Mouse (Mus musculus) MEL (cell line): ENCODE results near the gene Plau. TPM values are rescaled to one million over a fixed set of nuclear protein-coding genes. Genes with fewer than 3 reads are reported as not detected.

ENCODE experiments used
- DNase-seq: peaks from one replicate; pipeline ENCODE4 v3.0.0; 2011; ENCODE audit warnings: low read depth, low spot score
- H3K27ac ChIP-seq: 2 replicates; pipeline ENCODE4 v1.5.1; 2012; ENCODE audit warnings: low read depth, mild to moderate bottlenecking, control low read depth, low read length, moderate library complexity; ENCODE audit not compliant: control insufficient read depth
- H3K27me3 ChIP-seq, 2 experiments: fragments of 150-350 bp in 1 of 2; sonication (generic) in 1 of 2; 2 replicates each; pipeline ENCODE4 v1.6.1; 2012; ENCODE audit warnings: low read length in 2 of 2, mild to moderate bottlenecking in 2 of 2, improper control_type of control experiment in 1 of 2, moderate library complexity in 1 of 2; ENCODE audit not compliant: insufficient read depth in 2 of 2, control insufficient read depth in 1 of 2
- H3K36me3 ChIP-seq, 2 experiments: 2 replicates each; pipeline ENCODE4 v1.6.1; 2012 to 2014; ENCODE audit warnings: low read length in 2 of 2, improper control_type of control experiment in 1 of 2, inconsistent platforms in 1 of 2, mild to moderate bottlenecking in 1 of 2; ENCODE audit not compliant: insufficient read depth in 2 of 2, control insufficient read depth in 1 of 2
- H3K4me1 ChIP-seq, 2 experiments: fragments of 150-350 bp in 1 of 2; sonication (generic) in 1 of 2; 2 replicates each; pipeline ENCODE4 v1.6.1; 2012; ENCODE audit warnings: low read length in 2 of 2, improper control_type of control experiment in 1 of 2, mild to moderate bottlenecking in 1 of 2; ENCODE audit not compliant: insufficient read depth in 2 of 2, control insufficient read depth in 1 of 2
- H3K4me3 ChIP-seq, 2 experiments: fragments of 150-350 bp in 1 of 2; sonication (generic) in 1 of 2; 2 replicates each; pipeline ENCODE4 v1.5.1; 2012; ENCODE audit warnings: low read depth in 2 of 2, low read length in 2 of 2, mild to moderate bottlenecking in 2 of 2, moderate library complexity in 2 of 2, control low read depth in 1 of 2, improper control_type of control experiment in 1 of 2; ENCODE audit not compliant: control insufficient read depth in 1 of 2, insufficient read depth in 1 of 2
- H3K79me2 ChIP-seq: 2 replicates; pipeline ENCODE4 v1.6.1; 2012; ENCODE audit warnings: mild to moderate bottlenecking, low read length, moderate library complexity; ENCODE audit not compliant: control insufficient read depth, poor library complexity, insufficient read depth
- H3K9ac ChIP-seq: 2 replicates; pipeline ENCODE4 v1.6.1; 2012; ENCODE audit warnings: low read depth, mild to moderate bottlenecking, control low read depth, low read length, moderate library complexity; ENCODE audit not compliant: control insufficient read depth, poor library complexity, severe bottlenecking
- H3K9me3 ChIP-seq: fragments of 150-350 bp; sonication (generic); replicated peaks from 2 replicates; pipeline ENCODE4 v1.6.1; 2012; ENCODE audit warnings: mild to moderate bottlenecking, low read length, improper control_type of control experiment, moderate library complexity; ENCODE audit not compliant: insufficient read depth
- CHD1 ChIP-seq: IDR thresholded peaks from 2 replicates; pipeline ENCODE4 v1.6.1; 2012; ENCODE audit warnings: low read depth, mild to moderate bottlenecking, inconsistent platforms, low read length, improper control_type of control experiment
- CHD2 ChIP-seq: IDR thresholded peaks from 2 replicates; pipeline ENCODE4 v1.6.1; 2011; ENCODE audit warnings: low read length, improper control_type of control experiment
- E2F4 ChIP-seq: IDR thresholded peaks from 2 replicates; pipeline ENCODE4 v1.6.1; 2011; ENCODE audit warnings: low read depth, low read length, improper control_type of control experiment, borderline replicate concordance
- ELF1 ChIP-seq: IDR thresholded peaks from 2 replicates; pipeline ENCODE4 v1.6.1; 2014; ENCODE audit warnings: low read depth, mild to moderate bottlenecking, inconsistent platforms, low read length, improper control_type of control experiment, moderate library complexity
- GABPA ChIP-seq: IDR thresholded peaks from 2 replicates; pipeline ENCODE4 v1.6.1; 2012; ENCODE audit warnings: low read depth, mild to moderate bottlenecking, inconsistent platforms, low read length, improper control_type of control experiment, moderate library complexity
- HCFC1 ChIP-seq: IDR thresholded peaks from 2 replicates; pipeline ENCODE4 v1.6.1; 2012; ENCODE audit warnings: low read depth, mild to moderate bottlenecking, inconsistent platforms, low read length, improper control_type of control experiment, moderate library complexity
- JUND ChIP-seq: IDR thresholded peaks from 2 replicates; pipeline ENCODE4 v1.6.1; 2011; ENCODE audit warnings: low read depth, mild to moderate bottlenecking, improper control_type of control experiment, low read length
- MAFK ChIP-seq: IDR thresholded peaks from 2 replicates; pipeline ENCODE4 v1.6.1; 2011; ENCODE audit warnings: low read depth, mild to moderate bottlenecking, low read length, improper control_type of control experiment, borderline replicate concordance
- MAX ChIP-seq: IDR thresholded peaks from 2 replicates; pipeline ENCODE4 v1.6.1; 2011; ENCODE audit warnings: low read length, improper control_type of control experiment
- MAZ ChIP-seq: IDR thresholded peaks from 2 replicates; pipeline ENCODE4 v1.6.1; 2012; ENCODE audit warnings: low read depth, mild to moderate bottlenecking, inconsistent platforms, low read length, improper control_type of control experiment
- MEF2A ChIP-seq: IDR thresholded peaks from 2 replicates; pipeline ENCODE4 v1.6.1; 2014; ENCODE audit warnings: low read depth, mild to moderate bottlenecking, inconsistent platforms, low read length, improper control_type of control experiment; ENCODE audit not compliant: poor library complexity, insufficient replicate concordance, severe bottlenecking; ENCODE audit errors: extremely low read depth
- MXI1 ChIP-seq: IDR thresholded peaks from 2 replicates; pipeline ENCODE4 v1.6.1; 2011; ENCODE audit warnings: mild to moderate bottlenecking, low read depth, low read length, improper control_type of control experiment
- MYB ChIP-seq: IDR thresholded peaks from 2 replicates; pipeline ENCODE4 v1.6.1; 2011; ENCODE audit warnings: mild to moderate bottlenecking, low read depth, low read length, improper control_type of control experiment
- MYC ChIP-seq: IDR thresholded peaks from 2 replicates; pipeline ENCODE4 v1.6.1; 2011; ENCODE audit warnings: low read depth, mild to moderate bottlenecking, low read length, improper control_type of control experiment, moderate library complexity
- NELFE ChIP-seq: IDR thresholded peaks from 2 replicates; pipeline ENCODE4 v1.6.1; 2011; ENCODE audit warnings: low read depth, low read length, improper control_type of control experiment
- NRF1 ChIP-seq: IDR thresholded peaks from 2 replicates; pipeline ENCODE4 v1.6.1; 2014; ENCODE audit warnings: low read depth, mild to moderate bottlenecking, inconsistent platforms, low read length, improper control_type of control experiment, moderate library complexity; ENCODE audit not compliant: poor library complexity, insufficient read depth, severe bottlenecking
- POLR2A ChIP-seq, 2 experiments: IDR thresholded peaks; 2 replicates each; pipeline ENCODE4 v1.6.1; 2011 to 2012; ENCODE audit warnings: low read length in 2 of 2, mild to moderate bottlenecking in 2 of 2, control low read depth in 1 of 2, improper control_type of control experiment in 1 of 2, low read depth in 1 of 2, moderate library complexity in 1 of 2; ENCODE audit not compliant: control insufficient read depth in 1 of 2, insufficient read depth in 1 of 2, poor library complexity in 1 of 2
- POLR2AphosphoS2 ChIP-seq: IDR thresholded peaks from 2 replicates; pipeline ENCODE4 v1.6.1; 2011; ENCODE audit warnings: low read length, improper control_type of control experiment
- POLR2AphosphoS5 ChIP-seq: IDR thresholded peaks from 2 replicates; pipeline ENCODE4 v1.6.1; 2012; ENCODE audit warnings: low read depth, borderline replicate concordance, mild to moderate bottlenecking, inconsistent platforms, low read length, moderate library complexity, mixed read lengths
- TCF12 ChIP-seq: IDR thresholded peaks from 2 replicates; pipeline ENCODE4 v1.6.1; 2014; ENCODE audit warnings: low read depth, mild to moderate bottlenecking, inconsistent platforms, low read length, improper control_type of control experiment, moderate library complexity
- UBTF ChIP-seq: IDR thresholded peaks from 2 replicates; pipeline ENCODE4 v1.6.1; 2012; ENCODE audit warnings: low read depth, mild to moderate bottlenecking, inconsistent platforms, low read length, improper control_type of control experiment, moderate library complexity, borderline replicate concordance; ENCODE audit not compliant: insufficient read depth
- USF2 ChIP-seq, 2 experiments: IDR thresholded peaks; 2 replicates each; pipeline ENCODE4 v1.6.1; 2011 to 2012; ENCODE audit warnings: improper control_type of control experiment in 2 of 2, low read length in 2 of 2, borderline replicate concordance in 1 of 2, inconsistent platforms in 1 of 2, low read depth in 1 of 2, mild to moderate bottlenecking in 1 of 2; ENCODE audit not compliant: insufficient read depth in 1 of 2
- ZC3H11A ChIP-seq: IDR thresholded peaks from 2 replicates; pipeline ENCODE4 v1.6.1; 2012; ENCODE audit warnings: low read depth, mild to moderate bottlenecking, inconsistent platforms, low read length, improper control_type of control experiment
- ZKSCAN1 ChIP-seq: IDR thresholded peaks from 2 replicates; pipeline ENCODE4 v1.6.1; 2012; ENCODE audit warnings: low read depth, mild to moderate bottlenecking, inconsistent platforms, low read length, improper control_type of control experiment, moderate library complexity
- polyA plus RNA-seq, 2 experiments: library from polyadenylated mRNA; stranded (reverse) in 1 of 2; unstranded in 1 of 2; fragments of >175 nt in 1 of 2; fragments of >200 nt in 1 of 2; gene quantifications; 2 replicates each; pipeline versions ENCODE4 v1.2.1 to v1.2.4; 2012; ENCODE audit warnings: low replicate concordance in 2 of 2, low read depth in 1 of 2; ENCODE audit not compliant: insufficient read length in 2 of 2, insufficient read depth in 1 of 2, missing spikeins in 1 of 2
- total RNA-seq: library from RNA; depleted of rRNA; stranded (reverse); fragments of 300-350 nt; gene quantifications from 2 replicates; pipeline ENCODE4 v1.2.3, GENCODE M21; 2012

The Plau gene
- total and polyA plus RNA-seq, 3 experiments = 0.04 TPM; not detected in 2

DNA sequence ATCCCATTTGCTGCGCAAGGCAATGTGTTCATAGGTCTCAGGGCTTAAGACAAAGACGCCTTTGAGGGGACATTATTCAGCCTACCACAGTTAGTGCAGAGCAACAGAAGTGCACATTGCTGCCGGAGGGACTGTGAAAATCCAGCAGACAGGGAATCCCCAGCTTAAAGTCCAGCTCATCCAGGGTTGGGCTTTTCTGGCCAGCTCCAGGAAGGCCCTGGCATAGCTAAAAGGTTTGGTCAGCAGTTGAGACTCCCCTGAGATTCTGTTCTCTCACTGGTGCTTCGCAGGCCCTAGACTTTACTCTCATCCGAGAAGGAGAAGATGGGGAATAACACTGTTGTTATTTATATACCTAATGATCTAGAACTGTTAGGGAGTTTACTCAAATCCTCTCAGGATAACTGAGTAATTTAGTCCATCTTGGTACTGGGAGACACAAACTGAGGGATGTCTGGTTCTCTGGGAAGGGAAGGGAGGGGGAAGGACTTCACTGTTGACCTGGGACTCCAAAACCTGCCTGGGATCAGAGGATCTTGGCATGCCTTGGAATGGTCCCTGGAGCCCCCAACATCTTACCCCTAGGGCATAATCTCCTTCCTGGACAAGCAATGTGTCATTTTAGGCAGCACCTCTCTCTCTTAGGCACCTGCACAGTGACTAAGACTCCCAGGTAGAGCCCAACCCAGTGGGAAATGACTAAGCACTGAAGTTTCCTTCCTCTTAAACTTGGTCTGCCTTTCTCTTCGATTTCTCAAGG, 27.0 kb downstream of the Plau start:
- no peak for DNase-seq
- no peak overlapping the region for H3K4me3 ChIP-seq
- H3K79me2 ChIP-seq = no peaks in the 10 kb centered on the region
- TF ChIP-seq MYB (no peak), ZKSCAN1 (no peak), ELF1 (no peak), CHD2 (no peak), USF2 (IDR thresholded peaks at IDR 0.05; ENCODE audit: borderline replicate concordance in 1 of 2, insufficient read depth in 1 of 2, low read depth in 1 of 2, low read length in 2 of 2) (no peak), POLR2AphosphoS2 (no peak), NRF1 (no peak), JUND (no peak), ZC3H11A (no peak), NELFE (no peak), POLR2AphosphoS5 (no peak), MAZ (no peak), MEF2A (no peak)
- H3K27ac ChIP-seq = no peak overlapping the region
- peaks cover 10 to 12% of the 10 kb centered on the region in 2 experiments for H3K27me3 ChIP-seq
- no peaks in the 10 kb centered on the region for H3K9me3 ChIP-seq
- H3K4me1 ChIP-seq = no peaks in the 10 kb centered on the region
- no peak overlapping the region for H3K9ac ChIP-seq
- no peaks in the 10 kb centered on the region for H3K36me3 ChIP-seq

DNA sequence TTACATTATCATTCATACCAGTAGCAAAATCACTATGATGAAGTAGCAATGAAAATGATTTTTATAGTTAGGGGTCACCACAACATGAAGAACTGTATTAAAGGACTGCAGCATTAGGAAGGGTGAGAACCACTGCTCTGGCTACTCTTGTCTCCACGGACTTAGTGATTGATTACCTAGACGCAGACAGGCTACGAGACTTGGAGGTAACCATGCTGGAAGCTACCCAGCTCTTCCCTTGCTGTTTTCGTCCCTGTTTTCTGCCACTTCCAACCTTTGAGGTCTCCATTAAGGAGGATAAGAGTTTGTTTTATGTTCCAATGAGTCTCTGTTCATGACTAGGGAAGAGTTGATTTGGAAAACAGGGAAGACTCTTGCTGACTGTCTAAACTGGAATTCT, 27.7 kb downstream of the Plau start:
- Histone ChIP-seq H3K4me3 (no peak overlapping the region), H3K79me2 (no peaks in the 10 kb centered on the region), H3K4me1 (no peaks in the 10 kb centered on the region), H3K27ac (no peak overlapping the region), H3K9me3 (no peaks in the 10 kb centered on the region), H3K27me3 (peaks cover 10 to 13% of the 10 kb centered on the region in 2 experiments), H3K9ac (no peak overlapping the region), H3K36me3 (no peaks in the 10 kb centered on the region)
- TF ChIP-seq CHD1 = no peak
- no peak for TF ChIP-seq POLR2A (IDR thresholded peaks at IDR 0.05; ENCODE audit: control insufficient read depth in 1 of 2, insufficient read depth in 1 of 2, low read depth in 1 of 2, low read length in 2 of 2, poor library complexity in 1 of 2)
- no peak for TF ChIP-seq MEF2A
- no peak for TF ChIP-seq MAFK
- no peak for TF ChIP-seq GABPA
- no peak for TF ChIP-seq MXI1
- TF ChIP-seq POLR2AphosphoS2 = no peak
- TF ChIP-seq UBTF = no peak
- no peak for TF ChIP-seq USF2 (IDR thresholded peaks at IDR 0.05; ENCODE audit: borderline replicate concordance in 1 of 2, insufficient read depth in 1 of 2, low read depth in 1 of 2, low read length in 2 of 2)
- TF ChIP-seq MYB = no peak
- TF ChIP-seq TCF12 = no peak
- TF ChIP-seq CHD2 = no peak
- TF ChIP-seq E2F4 = no peak
- TF ChIP-seq ZKSCAN1 = no peak
- no peak for TF ChIP-seq MAX
- TF ChIP-seq HCFC1 = no peak
- TF ChIP-seq MYC = no peak
- TF ChIP-seq NRF1 = no peak
- no peak for TF ChIP-seq ELF1
- no peak for DNase-seq
